Mouse (Mus musculus) macrophage (primary cell): ENCODE measurements at regions not wholly inside any gene's neighbourhood (a gene's known extent, or its start where the extent isn't known, plus 50 kb on each side); places are given as distances from the start of the nearest gene placed in this dataset.

ENCODE experiments used
- H3K27ac ChIP-seq: fragments of 350-480 bp; formaldehyde crosslinking; 2 replicates; pipeline ENCODE4 v1.9.0; 2021
- H3K36me3 ChIP-seq: fragments of 350-480 bp; formaldehyde crosslinking; 2 replicates; pipeline ENCODE4 v1.9.0; 2021; ENCODE audit errors: inconsistent target
- H3K4me3 ChIP-seq: fragments of 350-480 bp; formaldehyde crosslinking; 2 replicates; pipeline ENCODE4 v1.9.0; 2021; ENCODE audit errors: inconsistent target
- H3K79me2 ChIP-seq: fragments of 350-480 bp; formaldehyde crosslinking; 2 replicates; pipeline ENCODE4 v1.9.0; 2021; ENCODE audit errors: inconsistent target
- WGBS: methylation state at CpG from one replicate; pipeline ENCODE4 v1.1.7; 2026; ENCODE audit warnings: inconsistent platforms; ENCODE audit not compliant: missing documents; 5-methylcytosine and 5-hydroxymethylcytosine counted together

DNA sequence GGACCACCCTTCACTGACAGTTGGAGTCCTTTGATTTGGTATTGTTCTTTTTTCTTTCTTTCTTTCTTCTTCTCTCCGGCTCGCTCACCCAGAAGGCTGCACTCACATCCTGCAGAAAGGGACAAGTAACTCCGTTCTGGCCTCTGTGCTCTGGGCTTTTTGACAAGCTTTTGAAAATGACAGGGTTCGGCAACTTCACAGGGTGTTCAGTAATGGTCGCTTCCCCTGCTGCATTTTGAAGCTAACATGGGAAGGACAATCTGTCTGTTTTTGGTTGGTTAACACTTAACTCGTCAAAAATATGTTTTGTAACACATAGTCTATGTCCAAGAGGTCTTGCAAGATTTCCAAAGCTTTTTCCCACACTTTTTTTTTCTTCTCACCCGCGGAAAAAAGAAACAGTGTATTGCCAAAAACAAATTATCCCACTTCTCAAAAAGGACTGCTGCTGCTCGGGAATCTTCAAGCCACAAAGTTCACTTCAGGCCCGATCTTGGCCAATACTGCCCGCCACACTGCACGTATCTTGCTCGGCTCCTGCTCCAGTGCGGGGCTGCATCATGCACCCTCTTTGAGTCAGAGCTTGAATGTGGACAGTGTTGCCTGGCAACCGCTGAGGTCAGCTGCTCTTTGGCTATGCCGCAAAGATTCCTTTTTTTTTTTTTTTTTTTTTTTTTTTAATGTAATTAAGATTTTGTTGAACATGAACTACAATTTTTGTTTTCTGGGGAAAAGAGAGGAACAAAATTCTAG lies 209.4 kb upstream of the Inhba start:
- no peaks in the 10 kb centered on the region for H3K36me3 ChIP-seq
- 85% methylated on average over 15 of the region's 16 CpGs for WGBS
- no peaks in the 10 kb centered on the region for H3K79me2 ChIP-seq
- no peak overlapping the region for H3K4me3 ChIP-seq
- no peak overlapping the region for H3K27ac ChIP-seq

- H3K36me3 ChIP-seq: no peaks in the 10 kb centered on the region
- H3K4me3 ChIP-seq: no peak overlapping the region
- 32% methylated on average over 1 of the region's 1 CpGs for WGBS
- no peak overlapping the region for H3K27ac ChIP-seq
- no peaks in the 10 kb centered on the region for H3K79me2 ChIP-seq
Observed at GRCm38 (mm10) chr13:15803965-15804364, 207.7 kb upstream of the Inhba start.

DNA sequence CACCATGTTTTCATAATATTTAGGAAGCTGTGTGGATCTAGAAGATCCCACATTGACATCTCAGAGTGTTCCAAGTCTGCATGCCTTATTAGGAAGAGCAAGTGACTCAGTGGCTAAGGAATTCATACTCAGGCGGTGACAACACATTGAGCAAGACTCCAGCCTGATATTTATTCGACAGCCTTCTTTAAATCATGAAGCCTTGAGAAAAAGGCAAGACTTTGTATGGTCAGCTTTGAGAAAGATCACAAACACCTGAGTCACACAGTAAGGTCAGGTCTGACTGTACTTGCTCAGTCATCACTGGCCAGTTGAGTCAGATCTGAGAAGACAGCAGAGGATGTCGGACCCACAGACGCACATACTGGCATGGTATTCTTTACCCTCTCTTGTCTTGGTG lies 204.7 kb upstream of the Inhba start:
- 89% methylated on average over 4 of the region's 4 CpGs for WGBS
- no peaks in the 10 kb centered on the region for H3K79me2 ChIP-seq
- no peak overlapping the region for H3K4me3 ChIP-seq
- H3K27ac ChIP-seq: no peak overlapping the region
- no peaks in the 10 kb centered on the region for H3K36me3 ChIP-seq

GRCm38 (mm10) chr13:15822261-15822850 lies 189.3 kb upstream of the Inhba start:
- H3K4me3 ChIP-seq: no peak overlapping the region
- WGBS: 64% methylated on average over 1 of the region's 1 CpGs
- H3K79me2 ChIP-seq: no peaks in the 10 kb centered on the region
- H3K27ac ChIP-seq: no peak overlapping the region
- no peaks in the 10 kb centered on the region for H3K36me3 ChIP-seq

DNA sequence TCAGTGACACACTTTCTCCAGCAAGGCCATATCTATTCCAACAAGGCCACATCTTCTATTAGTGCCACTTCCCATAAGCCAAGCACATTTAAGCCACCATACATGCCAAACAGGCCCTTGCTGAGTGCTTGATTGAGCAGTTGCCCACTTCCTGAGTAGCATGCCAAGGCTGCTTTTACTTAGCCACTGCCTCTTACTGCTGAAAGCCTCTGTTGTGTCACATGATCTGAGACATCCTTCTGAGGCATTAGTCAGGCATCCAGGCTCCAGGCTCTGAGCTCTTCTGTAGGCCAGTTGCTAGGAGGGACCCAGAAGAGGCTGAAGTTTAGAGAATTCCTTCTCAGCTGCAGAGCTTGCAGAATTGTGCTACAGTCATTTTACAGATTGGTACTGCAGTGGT lies 165.8 kb upstream of the Inhba start:
- H3K79me2 ChIP-seq: no peaks in the 10 kb centered on the region
- H3K27ac ChIP-seq: no peak overlapping the region
- H3K36me3 ChIP-seq: no peaks in the 10 kb centered on the region
- H3K4me3 ChIP-seq: no peak overlapping the region

DNA sequence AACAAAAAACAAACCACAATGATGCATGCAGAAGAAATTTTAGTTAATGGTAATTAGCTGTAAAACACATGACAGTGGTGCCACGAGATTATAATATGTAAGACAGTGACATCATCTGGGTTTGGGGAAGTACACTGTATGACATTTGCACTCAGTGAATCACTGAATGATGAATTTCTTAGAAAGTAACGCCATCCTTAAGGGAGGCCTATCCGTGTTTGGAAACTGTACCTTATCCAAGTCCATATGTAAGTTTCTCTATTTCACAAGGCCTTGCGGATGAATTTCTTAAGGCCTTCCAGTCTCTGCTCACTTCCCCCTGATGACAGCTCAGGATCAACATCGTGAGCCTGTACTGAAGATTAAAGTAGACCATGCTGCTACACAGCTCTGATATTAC lies 163.6 kb upstream of the Inhba start:
- 25% methylated on average over 5 of the region's 5 CpGs for WGBS
- Histone ChIP-seq H3K27ac (no peak overlapping the region), H3K36me3 (no peaks in the 10 kb centered on the region), H3K79me2 (no peaks in the 10 kb centered on the region), H3K4me3 (no peak overlapping the region)

DNA sequence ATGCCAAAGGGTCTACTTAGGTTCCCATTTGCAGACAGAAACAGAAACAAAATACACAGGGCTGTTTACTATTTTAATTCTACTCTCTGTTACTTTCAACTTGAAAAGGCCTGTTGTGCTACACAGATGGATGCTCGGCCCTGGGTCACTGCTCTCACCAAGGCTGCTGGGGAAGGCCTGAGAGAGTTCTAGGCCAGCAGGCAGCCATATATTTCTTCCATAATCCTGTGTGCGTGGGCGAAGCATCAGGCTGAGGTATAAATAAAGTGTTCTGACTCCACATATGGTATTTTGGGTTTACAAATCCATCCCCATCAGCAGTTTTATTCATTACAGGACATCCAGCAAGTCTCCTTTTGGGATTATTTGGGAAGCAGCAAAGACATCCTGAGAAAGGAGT lies 162.5 kb upstream of the Inhba start:
- H3K4me3 ChIP-seq: no peak overlapping the region
- H3K36me3 ChIP-seq: no peaks in the 10 kb centered on the region
- WGBS: 94% methylated on average over 3 of the region's 3 CpGs
- H3K79me2 ChIP-seq: no peaks in the 10 kb centered on the region
- H3K27ac ChIP-seq: no peak overlapping the region

DNA sequence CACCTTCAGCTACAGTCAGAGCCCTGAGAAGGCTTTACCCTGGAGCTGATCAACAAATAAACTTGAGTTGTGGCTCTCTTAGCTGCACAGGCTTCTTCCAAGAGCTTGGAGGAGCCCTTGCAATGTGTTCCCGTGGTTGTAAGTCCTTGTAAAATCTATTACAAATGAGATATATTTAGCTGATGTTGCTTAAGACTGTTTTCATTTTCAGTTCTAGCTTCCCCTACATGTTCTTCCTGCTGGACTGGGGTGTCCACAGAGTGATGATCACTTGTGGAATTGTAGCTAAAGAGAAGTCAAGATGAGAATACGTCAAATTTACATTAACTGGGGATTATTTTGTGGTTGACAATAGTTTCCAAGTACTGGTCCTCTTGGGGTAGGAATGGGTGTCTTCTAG lies 161.3 kb upstream of the Inhba start:
- peak overlapping the region; percentile 36 for H3K27ac ChIP-seq
- H3K79me2 ChIP-seq: no peaks in the 10 kb centered on the region
- WGBS: 0% methylated on average over 2 of the region's 2 CpGs
- no peak overlapping the region for H3K4me3 ChIP-seq
- H3K36me3 ChIP-seq: no peaks in the 10 kb centered on the region

- no peaks in the 10 kb centered on the region for H3K36me3 ChIP-seq
- no peaks in the 10 kb centered on the region for H3K79me2 ChIP-seq
- H3K4me3 ChIP-seq: no peak overlapping the region
- no peak overlapping the region for H3K27ac ChIP-seq
Observed at GRCm38 (mm10) chr13:15853022-15853566, 158.6 kb upstream of the Inhba start.

GRCm38 (mm10) chr13:15862941-15863340 lies 148.7 kb upstream of the Inhba start:
- H3K4me3 ChIP-seq: no peak overlapping the region
- no peaks in the 10 kb centered on the region for H3K36me3 ChIP-seq
- H3K27ac ChIP-seq: no peak overlapping the region
- H3K79me2 ChIP-seq: no peaks in the 10 kb centered on the region

GRCm38 (mm10) chr13:15863344-15863743 lies 148.3 kb upstream of the Inhba start:
- no peaks in the 10 kb centered on the region for H3K79me2 ChIP-seq
- H3K4me3 ChIP-seq: no peak overlapping the region
- no peaks in the 10 kb centered on the region for H3K36me3 ChIP-seq
- no peak overlapping the region for H3K27ac ChIP-seq
- WGBS: 57% methylated on average over 3 of the region's 3 CpGs

GRCm38 (mm10) chr13:15867046-15867561 lies 144.5 kb upstream of the Inhba start:
- Histone ChIP-seq H3K4me3 (no peak overlapping the region), H3K79me2 (no peaks in the 10 kb centered on the region), H3K27ac (no peak overlapping the region), H3K36me3 (no peaks in the 10 kb centered on the region)
- 90% methylated on average over 5 of the region's 5 CpGs for WGBS

- Histone ChIP-seq H3K79me2 (no peaks in the 10 kb centered on the region), H3K36me3 (no peaks in the 10 kb centered on the region), H3K27ac (no peak overlapping the region), H3K4me3 (no peak overlapping the region)
- 96% methylated on average over 2 of the region's 2 CpGs for WGBS
Observed at GRCm38 (mm10) chr13:15877606-15878005, 134.0 kb upstream of the Inhba start.

- Histone ChIP-seq H3K4me3 (no peak overlapping the region), H3K36me3 (no peaks in the 10 kb centered on the region), H3K79me2 (no peaks in the 10 kb centered on the region), H3K27ac (no peak overlapping the region)
Observed at GRCm38 (mm10) chr13:15879576-15879975, 132.1 kb upstream of the Inhba start.

DNA sequence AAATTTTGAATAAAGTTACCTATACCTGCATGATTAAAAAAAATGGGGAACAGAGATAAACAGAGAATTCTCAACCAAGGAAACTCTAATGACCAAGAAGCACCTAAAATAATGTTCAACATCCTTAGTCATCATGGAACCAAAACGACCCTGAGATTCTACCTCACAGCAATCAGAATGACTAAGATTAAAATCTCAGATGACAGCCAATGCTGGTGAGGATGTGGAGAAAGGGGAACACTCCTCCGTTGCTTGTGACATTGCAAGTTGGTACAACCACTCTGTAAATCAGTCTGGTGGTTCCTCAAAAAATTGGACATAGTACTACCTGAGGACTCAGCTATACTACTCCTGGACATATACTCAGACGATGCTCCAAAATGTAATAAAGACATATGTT lies 120.9 kb upstream of the Inhba start:
- no peaks in the 10 kb centered on the region for H3K79me2 ChIP-seq
- no peak overlapping the region for H3K27ac ChIP-seq
- no peak overlapping the region for H3K4me3 ChIP-seq
- no peaks in the 10 kb centered on the region for H3K36me3 ChIP-seq
- 37% methylated on average over 3 of the region's 3 CpGs for WGBS

DNA sequence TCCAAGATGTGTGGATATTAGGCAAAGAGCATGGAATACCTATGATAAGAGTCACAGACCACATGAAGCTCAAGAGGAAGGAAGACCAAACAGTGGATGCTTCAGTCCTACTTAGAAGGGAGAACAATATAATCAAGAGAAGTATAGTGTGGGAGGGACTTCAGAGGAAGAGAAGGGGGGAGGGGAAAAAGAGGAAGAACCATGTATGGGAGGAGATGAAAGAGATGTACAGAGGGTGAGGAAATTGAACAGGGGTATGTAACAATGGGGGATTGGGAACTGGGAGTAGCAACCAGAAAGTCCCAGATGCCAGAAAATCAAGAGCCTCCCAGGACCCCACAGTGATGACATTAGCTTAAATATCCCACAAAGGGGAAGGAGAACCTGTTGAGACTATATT lies 120.2 kb upstream of the Inhba start:
- H3K4me3 ChIP-seq: no peak overlapping the region
- H3K27ac ChIP-seq: no peak overlapping the region
- H3K36me3 ChIP-seq: no peaks in the 10 kb centered on the region
- no peaks in the 10 kb centered on the region for H3K79me2 ChIP-seq
